Mouse (Mus musculus): Measurements from ENCODE around the gene Suclg2.
A peak's percentile ranks its signal among the peaks of the same experiment; 100 is the strongest.

The Suclg2 gene

DNA sequence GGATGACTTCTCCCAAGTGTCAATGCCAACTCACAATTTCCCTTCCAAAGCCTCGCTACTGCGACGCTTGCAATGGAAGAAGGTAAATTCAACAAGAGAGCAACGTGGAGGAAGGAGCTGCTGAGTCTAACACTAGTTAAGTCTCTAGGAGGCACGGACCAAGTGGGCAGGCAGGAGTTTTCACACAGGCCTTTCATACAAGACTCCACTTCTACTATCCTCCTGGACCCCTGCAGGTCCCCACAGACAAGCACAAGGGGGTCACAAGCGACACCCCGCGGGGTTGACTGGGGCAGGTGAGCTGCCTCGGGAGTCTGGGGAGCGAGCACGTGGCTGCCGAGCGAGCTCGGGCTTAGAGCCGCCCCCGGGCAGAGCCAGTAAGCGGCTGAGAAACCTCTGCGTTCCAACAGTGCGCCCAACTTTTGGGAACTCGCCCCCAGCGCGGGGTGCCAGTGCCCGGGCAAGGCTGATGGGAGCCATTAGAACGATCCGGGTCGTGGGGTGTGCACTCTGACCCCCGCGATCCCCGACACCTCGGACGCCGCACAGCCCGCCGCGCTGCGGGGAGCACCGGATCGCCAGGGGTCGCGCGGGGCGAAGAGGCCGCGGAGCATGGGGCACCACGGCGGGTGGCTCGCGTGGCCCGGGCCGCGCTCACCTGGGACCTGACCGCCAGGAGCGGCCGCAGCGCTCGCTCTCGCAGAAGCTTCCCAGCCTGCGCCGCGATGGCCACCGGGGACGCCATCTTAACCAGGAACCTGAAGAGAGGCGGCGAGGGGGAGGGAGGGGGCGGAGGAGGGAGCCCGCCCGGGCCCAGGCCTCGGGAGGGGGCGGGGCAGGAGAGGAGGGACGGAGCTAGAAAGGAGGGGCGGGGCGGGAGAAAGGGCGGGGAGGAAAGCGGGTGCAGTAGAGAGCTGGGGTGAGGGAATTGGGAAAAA lies at the start of gene Suclg2:
Gene Suclg2 (minus strand): TSS at position 770 of the 938 bp plus-strand sequence.
- peak; percentile 81 for DNase-seq (ENCODE audit: low read depth, low spot score)

GRCm38 (mm10) chr6:95766566-95766965 lies 48.0 kb upstream of the Suclg2 start:
- no peak for DNase-seq (ENCODE audit: low read depth, low spot score)

DNA sequence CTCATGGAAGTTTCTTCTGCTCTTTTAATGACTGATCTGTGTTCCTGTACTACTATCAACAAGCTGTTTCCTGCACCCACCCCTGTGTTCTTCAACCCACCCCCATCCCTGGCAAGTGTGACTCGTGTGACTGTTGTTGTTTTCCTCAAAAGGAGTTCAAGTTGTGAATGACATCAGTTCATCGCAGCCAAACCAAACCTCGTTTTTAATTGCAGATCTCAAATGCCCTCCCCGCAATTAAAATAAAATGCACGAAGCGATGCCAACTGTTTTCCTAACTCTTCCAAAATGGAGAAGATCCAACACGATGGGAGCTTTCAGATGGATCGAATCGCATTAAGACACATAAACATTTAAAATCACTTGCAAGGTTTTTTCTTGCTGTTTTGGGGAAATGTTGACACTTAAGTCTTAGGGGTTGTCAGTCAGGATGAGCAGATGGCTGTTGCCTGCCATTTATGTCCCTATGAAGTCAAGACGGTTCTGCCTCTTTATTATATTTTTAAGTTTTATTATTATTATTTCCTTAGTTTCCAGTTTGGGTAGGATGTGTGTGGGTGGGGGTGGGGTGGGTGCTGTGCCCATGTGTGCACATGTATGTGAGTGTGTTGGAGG lies 41.1 kb upstream of the Suclg2 start:
- DNase-seq (ENCODE audit: low read depth, low spot score): no peak

DNA sequence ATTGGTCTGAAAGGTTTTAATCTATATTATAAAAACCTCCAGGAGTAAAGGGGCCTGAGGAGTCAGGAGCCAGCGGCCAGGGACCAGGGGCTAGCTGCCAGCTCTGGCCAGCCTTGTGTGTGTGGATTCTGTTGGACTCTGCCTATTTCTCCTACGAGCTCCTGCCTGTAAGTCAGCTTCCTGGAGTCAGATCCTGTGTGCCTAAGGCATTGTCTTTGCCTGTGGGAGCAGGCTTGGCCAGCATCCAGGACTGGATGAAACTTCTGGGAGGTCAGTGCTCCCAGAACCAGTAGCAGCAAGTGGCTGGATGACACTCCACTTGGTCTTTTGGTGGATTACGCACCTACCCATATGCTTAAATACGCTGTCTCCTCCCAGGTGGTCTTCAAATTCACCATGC lies 23.8 kb upstream of the Suclg2 start:
- no peak for DNase-seq (ENCODE audit: low read depth, low spot score)

DNA sequence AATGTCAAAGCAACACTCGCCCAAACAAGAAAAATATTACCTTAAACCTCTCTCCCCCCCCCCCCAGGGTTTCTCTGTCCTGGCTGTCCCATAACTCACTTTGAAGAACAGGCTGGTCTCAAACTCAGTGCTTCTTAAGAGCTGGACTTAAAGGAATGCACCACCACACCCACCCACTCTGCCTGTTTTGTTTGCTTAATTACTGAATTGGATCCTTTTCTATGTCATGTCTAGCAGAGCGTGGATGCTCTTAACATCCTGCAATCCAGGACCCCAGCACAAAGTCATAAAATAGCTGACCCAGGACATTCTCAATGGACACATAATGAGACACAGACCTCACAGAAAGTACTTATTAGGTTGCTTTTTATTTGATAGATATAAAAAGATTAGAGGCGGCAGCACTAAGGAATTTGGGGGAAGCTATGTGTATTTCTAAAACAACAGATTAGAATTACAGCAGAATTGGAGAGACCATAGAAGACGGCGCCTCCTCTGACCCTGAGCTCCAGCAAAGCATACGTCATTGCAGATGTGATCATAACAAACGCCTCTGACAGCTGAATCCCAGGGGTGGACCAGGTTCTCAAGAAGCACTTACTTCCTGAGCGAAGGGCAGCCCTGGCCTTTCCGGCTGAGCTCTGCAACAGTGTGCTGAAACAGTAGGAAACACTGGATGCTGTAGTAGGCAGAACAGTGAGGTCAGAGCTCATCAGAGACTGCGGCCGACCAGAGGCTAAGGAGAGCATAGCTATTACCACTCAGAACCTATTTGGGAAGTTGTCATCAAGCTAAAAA lies 13.2 kb upstream of the Suclg2 start:
- peak; percentile 20 for DNase-seq (ENCODE audit: low read depth, low spot score)

DNA sequence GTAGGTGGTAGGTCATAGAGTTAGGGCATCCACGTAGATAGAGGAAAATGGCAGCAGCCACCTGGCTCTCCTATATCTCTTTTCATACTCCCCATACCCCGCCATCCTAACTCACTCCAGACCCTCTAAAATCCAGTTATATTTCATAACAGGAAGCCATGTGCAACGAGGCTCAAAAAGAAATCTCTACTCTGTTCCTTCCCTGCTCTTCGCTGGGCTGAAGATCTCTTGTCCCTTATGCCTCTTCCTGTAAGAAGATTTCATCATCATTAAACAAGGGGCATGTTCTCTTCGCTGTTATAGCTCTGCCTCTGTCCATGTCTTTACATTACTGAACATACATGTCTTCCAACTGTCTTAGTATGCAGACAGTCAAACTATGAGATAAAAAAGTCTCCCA lies 10.8 kb upstream of the Suclg2 start:
- no peak for DNase-seq (ENCODE audit: low read depth, low spot score)

- no peak for DNase-seq (ENCODE audit: low read depth, low spot score)
Measured at GRCm38 (mm10) chr6:95725281-95725680, 6.7 kb upstream of the Suclg2 start.

- DNase-seq (ENCODE audit: low read depth, low spot score): no peak
Measured at GRCm38 (mm10) chr6:95723361-95723760, 4.8 kb upstream of the Suclg2 start.

DNA sequence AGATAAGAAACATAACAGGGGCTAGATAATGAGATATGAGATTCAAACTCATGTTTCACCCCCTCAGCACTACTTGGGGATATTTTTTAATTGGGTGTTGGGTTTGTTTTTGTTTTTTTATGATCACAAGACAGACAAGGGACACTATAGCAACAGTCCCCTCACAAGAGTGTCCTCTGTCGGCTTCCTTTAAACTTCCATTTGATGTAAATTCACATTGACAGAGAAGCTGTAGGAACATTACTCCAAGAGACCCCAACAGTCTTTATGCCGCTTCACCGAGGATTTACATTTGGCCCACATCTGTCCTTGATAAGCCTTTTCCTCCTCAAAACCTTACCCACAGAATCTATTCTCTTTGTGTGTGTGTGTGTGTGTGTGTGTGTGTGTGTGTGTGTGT lies 1.2 kb upstream of the Suclg2 start:
- no peak for DNase-seq (ENCODE audit: low read depth, low spot score)

DNA sequence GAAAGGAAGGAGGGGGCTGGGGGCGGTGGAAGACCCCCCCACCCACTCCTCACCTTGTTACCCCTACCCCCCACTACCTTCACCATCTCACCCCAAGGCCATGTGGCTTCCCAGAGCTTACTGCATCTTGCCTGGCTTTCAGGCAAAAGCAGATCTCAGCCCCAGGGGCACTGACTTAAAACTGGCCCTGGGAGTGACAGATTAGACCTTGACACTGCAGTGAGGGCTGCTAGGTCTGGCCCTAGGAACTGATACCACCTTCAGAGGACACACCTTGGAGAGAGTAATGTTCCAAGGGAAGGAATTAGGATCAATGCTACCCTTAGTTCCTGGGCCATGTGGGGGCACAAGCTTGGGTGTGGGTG lies 351 bp upstream of the Suclg2 start:
- peak; percentile 19 for DNase-seq (ENCODE audit: low read depth, low spot score)

- DNase-seq (ENCODE audit: low read depth, low spot score): no peak
Measured at GRCm38 (mm10) chr6:95717071-95717470, 1.5 kb downstream of the Suclg2 start.

GRCm38 (mm10) chr6:95716476-95716875 lies 2.1 kb downstream of the Suclg2 start:
- no peak for DNase-seq (ENCODE audit: low read depth, low spot score)

DNA sequence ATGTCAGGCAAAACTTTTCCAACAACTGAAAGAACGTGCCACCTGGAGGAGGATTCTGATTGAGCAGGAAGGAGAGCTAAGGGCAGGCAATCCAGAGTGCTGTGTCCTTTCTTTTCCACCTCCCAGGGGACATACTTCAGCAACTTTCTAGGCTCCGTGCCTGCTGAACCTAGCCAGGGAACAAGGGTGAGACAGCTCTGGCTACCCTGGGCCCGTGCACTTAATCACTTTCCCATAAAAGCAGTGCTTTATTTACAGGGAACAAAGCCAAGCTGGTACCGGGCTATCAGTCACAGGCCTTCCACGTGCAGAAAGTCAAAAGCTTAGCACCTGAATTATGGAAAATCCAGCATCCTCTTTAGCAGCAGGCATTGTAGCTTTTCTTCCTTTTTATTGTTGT lies 5.4 kb downstream of the Suclg2 start:
- no peak for DNase-seq (ENCODE audit: low read depth, low spot score)

DNA sequence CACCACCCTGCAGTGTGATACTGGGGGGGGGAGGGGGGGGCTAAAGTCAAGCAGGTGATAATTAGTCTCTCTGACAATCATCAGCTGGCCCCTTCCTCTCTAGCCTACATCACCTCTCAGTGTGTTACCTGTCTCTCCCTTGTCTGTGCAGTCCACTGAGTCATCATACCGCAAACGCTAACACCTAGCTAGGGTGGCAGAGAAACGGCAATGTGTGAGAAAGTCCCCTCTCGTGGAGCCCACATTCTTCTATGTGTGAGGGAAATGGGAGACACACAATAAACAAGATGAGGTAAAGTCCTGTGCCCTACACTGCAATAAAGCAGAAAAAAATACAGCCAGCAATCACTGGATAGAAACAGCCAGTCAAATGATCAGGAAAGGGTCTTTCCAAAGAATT lies 6.5 kb downstream of the Suclg2 start:
- no peak for DNase-seq (ENCODE audit: low read depth, low spot score)

GRCm38 (mm10) chr6:95711671-95712070 lies 6.9 kb downstream of the Suclg2 start:
- no peak for DNase-seq (ENCODE audit: low read depth, low spot score)

DNA sequence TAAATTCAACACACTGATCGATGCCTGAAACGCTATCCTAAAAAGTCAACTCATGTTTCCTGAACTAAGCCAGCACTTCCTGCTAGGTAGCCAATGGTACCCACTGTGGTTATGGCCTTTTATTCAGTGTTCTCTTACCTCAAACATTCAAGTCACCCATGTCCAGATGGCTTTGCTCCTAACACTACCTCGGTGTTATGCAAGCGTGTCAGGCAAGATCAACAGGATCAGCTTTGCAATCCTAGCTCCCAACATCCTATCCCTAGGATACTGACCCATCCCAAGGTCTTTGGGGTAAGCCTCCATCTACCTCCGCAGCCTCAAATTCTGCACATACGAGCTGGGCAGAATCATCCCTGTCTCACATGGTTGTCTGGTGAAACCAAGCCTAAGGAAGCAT lies 7.7 kb downstream of the Suclg2 start:
- DNase-seq (ENCODE audit: low read depth, low spot score): no peak

DNA sequence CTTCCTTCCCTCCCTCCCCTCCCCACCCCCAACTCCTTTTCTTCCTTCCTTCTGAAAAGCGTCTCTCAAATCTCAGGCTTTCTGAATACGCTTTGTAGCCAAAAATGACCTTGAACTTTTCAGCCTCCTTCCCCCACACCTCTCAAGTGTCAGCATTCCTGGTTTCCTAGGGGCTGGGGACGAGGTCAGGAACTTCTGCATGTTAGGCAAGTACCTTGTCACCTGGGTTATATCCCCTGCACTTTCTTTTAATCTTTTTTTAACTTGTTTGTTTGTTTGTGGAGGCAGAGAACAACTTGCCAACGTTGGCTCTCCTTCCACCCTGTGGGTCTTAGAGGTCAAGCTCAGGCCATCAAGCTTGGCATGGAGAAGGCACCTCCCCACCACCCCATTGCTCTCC lies 9.1 kb downstream of the Suclg2 start:
- no peak for DNase-seq (ENCODE audit: low read depth, low spot score)

- DNase-seq (ENCODE audit: low read depth, low spot score): no peak
Measured at GRCm38 (mm10) chr6:95709106-95709505, 9.5 kb downstream of the Suclg2 start.

- no peak for DNase-seq (ENCODE audit: low read depth, low spot score)
Measured at GRCm38 (mm10) chr6:95704626-95705025, 14.0 kb downstream of the Suclg2 start.

DNA sequence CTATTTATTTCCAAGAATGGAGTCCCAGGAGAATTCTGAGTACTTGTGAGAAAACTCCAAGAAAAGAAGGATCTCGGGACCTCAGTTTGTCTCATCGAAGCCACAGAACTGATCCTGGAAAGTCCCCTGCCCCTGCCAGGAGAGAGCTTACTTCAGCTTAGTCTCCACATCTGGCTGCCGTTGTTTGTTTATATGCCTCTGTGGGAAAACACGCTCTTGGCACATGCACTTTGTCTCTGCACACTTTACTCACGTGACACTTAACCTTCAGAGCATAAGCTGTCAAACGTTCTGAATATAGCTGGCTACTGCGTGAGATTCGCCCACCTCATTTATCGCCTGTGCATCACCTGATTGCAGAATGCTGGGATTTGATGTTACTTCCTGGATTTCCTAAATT lies 16.4 kb downstream of the Suclg2 start:
- DNase-seq (ENCODE audit: low read depth, low spot score): no peak

DNA sequence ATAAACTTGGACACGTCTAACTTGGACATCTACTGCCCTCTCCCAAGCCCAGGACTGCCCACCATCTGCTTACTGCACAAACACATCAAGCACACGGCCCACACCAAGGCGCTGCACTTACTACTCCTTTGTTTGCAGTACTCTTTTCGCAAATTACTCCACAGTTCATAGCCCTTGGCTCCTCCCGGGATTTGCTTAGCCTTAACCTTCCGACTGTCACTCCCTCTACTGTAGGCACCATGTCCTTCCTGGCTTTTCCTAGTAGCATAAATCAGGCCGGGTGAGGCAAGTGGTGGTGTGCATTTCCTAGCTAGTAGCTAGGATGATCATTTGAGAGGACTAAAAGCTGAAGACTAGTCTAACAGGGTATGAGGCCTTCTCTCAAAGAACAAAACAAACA lies 16.8 kb downstream of the Suclg2 start:
- no peak for DNase-seq (ENCODE audit: low read depth, low spot score)

GRCm38 (mm10) chr6:95700981-95701610 lies 17.5 kb downstream of the Suclg2 start:
- DNase-seq (ENCODE audit: low read depth, low spot score): no peak

All from embryo, embryonic 11.5 days (tissue).